Comparison of ENCODE assay signal across 10 mouse cellular contexts in the genomic region with DNA sequence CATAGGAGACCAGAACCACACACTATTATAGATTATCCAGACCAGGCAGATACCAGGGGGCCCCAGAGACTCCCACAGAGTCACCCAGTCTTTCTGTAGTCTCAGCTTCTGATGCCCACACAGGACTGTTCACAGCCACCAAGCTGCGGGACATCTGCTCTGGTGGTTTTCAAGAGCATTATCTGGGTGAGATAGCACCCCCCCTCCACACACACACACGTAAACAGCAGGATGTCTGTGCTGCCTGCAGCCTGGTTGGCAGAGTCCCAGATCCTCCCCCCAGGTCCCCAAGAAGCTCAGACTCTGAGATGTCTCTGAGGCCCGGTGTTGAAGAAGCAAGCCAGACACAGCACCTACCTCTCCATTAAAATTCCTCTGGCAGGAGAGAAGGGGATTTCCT. TPM values are rescaled to one million over a fixed set of nuclear protein-coding genes. Genes with fewer than 3 reads are reported as not detected.
DNase-seq lines count a peak whose midpoint lies in the region; ATAC-seq and TF ChIP-seq lines count a peak whose summit lies in the region.
"Had no signal": no experiment of that assay in that cellular context is flagged by ENCODE, and none has a peak within 500 bp of the region (broad histone marks: within the 10 kb centered on the region; RNA-seq: fewer than 3 reads in every experiment).

No protein-coding gene starts in this region.

- 0 out of 2 replicates have a peak, but pooled peaks have one; percentile 26 for ATAC-seq in forebrain, embryonic 14.5 days
- no peak for ATAC-seq in forebrain, embryonic 11.5 days (replicated peaks; ENCODE audit: low FRiP score)
- ATAC-seq in lung, postnatal 0 days = no peak
- ATAC-seq in heart, postnatal 0 days (ENCODE audit: insufficient read depth, low read depth) = peak; percentile 18; the same call in 1 of the 2 replicates

- no peak overlapping the region for H3K27ac ChIP-seq in forebrain, embryonic 14.5 days (ENCODE audit: low read depth, low read length)
- no peak overlapping the region for H3K27ac ChIP-seq in forebrain, embryonic 11.5 days (ENCODE audit: low read depth, low read length)
- peak overlapping the region; percentile 68 for H3K27ac ChIP-seq in lung, postnatal 0 days (ENCODE audit: low read length)
- H3K27ac ChIP-seq in heart, postnatal 0 days (ENCODE audit: low read depth) = peak overlapping the region; percentile 71
- H3K27ac ChIP-seq: liver, embryonic 15.5 days had no signal

- TF ChIP-seq EP300 in lung, postnatal 0 days (IDR thresholded peaks at IDR 0.05) = no peak
- TF ChIP-seq EP300 in heart, postnatal 0 days (IDR thresholded peaks at IDR 0.05; ENCODE audit: low read depth) = no peak

- H3K9ac ChIP-seq in forebrain, embryonic 14.5 days (ENCODE audit: low read length) = no peak overlapping the region
- no peak overlapping the region for H3K9ac ChIP-seq in forebrain, embryonic 11.5 days (ENCODE audit: low read length)
- H3K9ac ChIP-seq in lung, postnatal 0 days (replicated peaks; ENCODE audit: low read depth) = 0 out of 2 replicates have a peak overlapping the region, but pooled peaks have one; percentile 12
- no peak overlapping the region for H3K9ac ChIP-seq in heart, postnatal 0 days (replicated peaks; ENCODE audit: low read depth, low read length)
- H3K9ac ChIP-seq: liver, embryonic 15.5 days had no signal

- no peaks in the 10 kb centered on the region for H3K9me3 ChIP-seq in forebrain, embryonic 14.5 days (replicated peaks; ENCODE audit: control insufficient read depth, low read length)
- H3K9me3 ChIP-seq in forebrain, embryonic 11.5 days (ENCODE audit: control insufficient read depth, low read length) = no peaks in the 10 kb centered on the region
- no peaks in the 10 kb centered on the region for H3K9me3 ChIP-seq in lung, postnatal 0 days (ENCODE audit: low read length)
- H3K9me3 ChIP-seq in heart, postnatal 0 days (replicated peaks; ENCODE audit: control insufficient read depth, low read length) = no peaks in the 10 kb centered on the region
- H3K9me3 ChIP-seq: liver, embryonic 15.5 days had no signal

- H3K36me3 ChIP-seq in forebrain, embryonic 14.5 days (ENCODE audit: control insufficient read depth, insufficient read depth, low read length) = no peaks in the 10 kb centered on the region
- no peaks in the 10 kb centered on the region for H3K36me3 ChIP-seq in forebrain, embryonic 11.5 days (ENCODE audit: control insufficient read depth, insufficient read depth, low read length)
- H3K36me3 ChIP-seq in lung, postnatal 0 days (ENCODE audit: insufficient read depth, low read length) = no peaks in the 10 kb centered on the region
- H3K36me3 ChIP-seq in heart, postnatal 0 days (replicated peaks; ENCODE audit: control insufficient read depth, insufficient read depth, low read length) = no peaks in the 10 kb centered on the region
- no peaks in the 10 kb centered on the region for H3K36me3 ChIP-seq in splenic B cell, adult 2 months (ENCODE audit: control insufficient read depth, insufficient read depth, low read length, poor library complexity, severe bottlenecking)
- H3K36me3 ChIP-seq: liver, embryonic 15.5 days had no signal

- H3K4me3 ChIP-seq in forebrain, embryonic 14.5 days (ENCODE audit: low read depth, low read length) = no peak overlapping the region
- H3K4me3 ChIP-seq in forebrain, embryonic 11.5 days (ENCODE audit: low read depth, low read length) = no peak overlapping the region
- no peak overlapping the region for H3K4me3 ChIP-seq in lung, postnatal 0 days (ENCODE audit: low read depth, low read length)
- H3K4me3 ChIP-seq in heart, postnatal 0 days (ENCODE audit: low read depth, low read length) = no peak overlapping the region
- H3K4me3 ChIP-seq: erythroblast, embryonic 14.5 days; liver, embryonic 15.5 days had no signal

- no peak for DNase-seq in forebrain, embryonic 14.5 days (ENCODE audit: low spot score)
- DNase-seq in forebrain, embryonic 11.5 days (ENCODE audit: low spot score) = no peak
- DNase-seq in lung, postnatal 0 days (ENCODE audit: low spot score) = no peak
- no peak for DNase-seq in lung, postnatal 14 days
- DNase-seq in heart, postnatal 0 days (ENCODE audit: low spot score) = no peak
- peak; percentile 21 for DNase-seq in splenic B cell, adult 2 months (ENCODE audit: low read depth, low spot score)
- no peak for DNase-seq in kidney, adult 18-20 months
- DNase-seq in kidney, adult 8-10 months = no peak

- peaks cover 10% of the 10 kb centered on the region; the same call in 1 of the 2 replicates for H3K4me1 ChIP-seq in forebrain, embryonic 14.5 days (ENCODE audit: control insufficient read depth, insufficient read depth, low read length)
- H3K4me1 ChIP-seq in forebrain, embryonic 11.5 days (replicated peaks; ENCODE audit: control insufficient read depth, insufficient read depth, low read length) = no peaks in the 10 kb centered on the region
- peaks cover 14% of the 10 kb centered on the region for H3K4me1 ChIP-seq in lung, postnatal 0 days (ENCODE audit: insufficient read depth, low read depth, low read length)
- peaks cover 27% of the 10 kb centered on the region for H3K4me1 ChIP-seq in heart, postnatal 0 days (ENCODE audit: control insufficient read depth, insufficient read depth)

- H3K4me2 ChIP-seq in forebrain, embryonic 14.5 days (ENCODE audit: low read length) = no peak overlapping the region
- no peak overlapping the region for H3K4me2 ChIP-seq in forebrain, embryonic 11.5 days (ENCODE audit: low read depth, low read length, severe bottlenecking)
- no peak overlapping the region for H3K4me2 ChIP-seq in lung, postnatal 0 days (replicated peaks; ENCODE audit: low read depth, low read length)
- no peak overlapping the region for H3K4me2 ChIP-seq in heart, postnatal 0 days (ENCODE audit: low read depth, low read length)
- H3K4me2 ChIP-seq: liver, embryonic 15.5 days had no signal

- no peaks in the 10 kb centered on the region for H3K27me3 ChIP-seq in forebrain, embryonic 14.5 days (replicated peaks; ENCODE audit: control insufficient read depth, insufficient read depth, low read length)
- no peaks in the 10 kb centered on the region for H3K27me3 ChIP-seq in forebrain, embryonic 11.5 days (ENCODE audit: control insufficient read depth, insufficient read depth, low read length)
- H3K27me3 ChIP-seq in lung, postnatal 0 days (replicated peaks; ENCODE audit: insufficient read depth, low read length) = no peaks in the 10 kb centered on the region
- H3K27me3 ChIP-seq in heart, postnatal 0 days (ENCODE audit: control insufficient read depth, insufficient read depth, low read length) = no peaks in the 10 kb centered on the region
- H3K27me3 ChIP-seq in splenic B cell, adult 2 months (ENCODE audit: control insufficient read depth, insufficient read depth, low read length, poor library complexity, severe bottlenecking) = no peaks in the 10 kb centered on the region

- TF ChIP-seq CTCF in lung, postnatal 0 days (IDR thresholded peaks at IDR 0.05) = no peak
- no peak for TF ChIP-seq CTCF in heart, postnatal 0 days (IDR thresholded peaks at IDR 0.05; ENCODE audit: low read depth)

- WGBS in forebrain, embryonic 14.5 days = 45% methylated on average over 3 of the region's 3 CpGs
- 76% methylated on average over 3 of the region's 3 CpGs for WGBS in forebrain, embryonic 11.5 days
- 18% methylated on average over 3 of the region's 3 CpGs for WGBS in lung, postnatal 0 days
- 10% methylated on average over 3 of the region's 3 CpGs for WGBS in heart, postnatal 0 days

RNA-seq across cellular contexts. Expression of a gene that starts 2.3 kb away (rescaled TPM):
- 0.10 TPM in 1 of 2 replicates, not detected in the other for polyA plus RNA-seq in forebrain, embryonic 14.5 days (2014; fragmentation: Nextera tagmentation; extraction: Ambion mirVana)
- polyA plus RNA-seq in forebrain, embryonic 11.5 days (2014; fragmentation: Nextera tagmentation; extraction: Ambion mirVana) = not detected in 2 replicates
- 0.18 and 0.38 TPM in 2 replicates for polyA plus RNA-seq in lung, postnatal 0 days (2015; fragmentation: Nextera tagmentation; extraction: Ambion mirVana)
- not detected in 2 replicates for total RNA-seq in heart, postnatal 0 days (2014; rRNA removed; ENCODE audit: low replicate concordance)
- polyA plus RNA-seq in heart, postnatal 0 days (2015; fragmentation: Nextera tagmentation; extraction: Ambion mirVana) = 0.12 TPM in 2 replicates
- polyA plus RNA-seq: erythroblast, embryonic 14.5 days had no signal

RNA-seq across cellular contexts. Expression of a gene that starts 13.6 kb away (rescaled TPM):
- 2.5 and 3.7 TPM in 2 replicates for polyA plus RNA-seq in forebrain, embryonic 14.5 days (2014; fragmentation: Nextera tagmentation; extraction: Ambion mirVana)
- polyA plus RNA-seq in forebrain, embryonic 11.5 days (2014; fragmentation: Nextera tagmentation; extraction: Ambion mirVana) = 0.27 and 0.65 TPM in 2 replicates
- 550 and 782 TPM in 2 replicates for polyA plus RNA-seq in lung, postnatal 0 days (2015; fragmentation: Nextera tagmentation; extraction: Ambion mirVana)
- total RNA-seq in heart, postnatal 0 days (2014; rRNA removed; ENCODE audit: low replicate concordance) = 0.69 TPM in 1 of 2 replicates, not detected in the other
- polyA plus RNA-seq in heart, postnatal 0 days (2015; fragmentation: Nextera tagmentation; extraction: Ambion mirVana) = 0.59 and 0.95 TPM in 2 replicates
- polyA plus RNA-seq: erythroblast, embryonic 14.5 days had no signal

RNA-seq across cellular contexts. Expression of a gene that starts 39.7 kb away (rescaled TPM):
- polyA plus RNA-seq in forebrain, embryonic 14.5 days (2014; fragmentation: Nextera tagmentation; extraction: Ambion mirVana) = 5.4 and 7.1 TPM in 2 replicates
- 0.59 and 0.84 TPM in 2 replicates for polyA plus RNA-seq in forebrain, embryonic 11.5 days (2014; fragmentation: Nextera tagmentation; extraction: Ambion mirVana)
- polyA plus RNA-seq in lung, postnatal 0 days (2015; fragmentation: Nextera tagmentation; extraction: Ambion mirVana) = 4.8 and 4.9 TPM in 2 replicates
- 15.5 and 29.2 TPM in 2 replicates for total RNA-seq in heart, postnatal 0 days (2014; rRNA removed; ENCODE audit: low replicate concordance)
- polyA plus RNA-seq in heart, postnatal 0 days (2015; fragmentation: Nextera tagmentation; extraction: Ambion mirVana) = 11.7 and 12.9 TPM in 2 replicates
- polyA plus RNA-seq: erythroblast, embryonic 14.5 days had no signal

Comparison
In these comparisons a context has a peak if more than half of its experiments do, and no peak if none do; other contexts are left out.
1. ATAC-seq: peak in forebrain, embryonic 14.5 days (single experiment) and heart, postnatal 0 days (single experiment); none in forebrain, embryonic 11.5 days (single experiment) and lung, postnatal 0 days (single experiment).
2. H3K27ac ChIP-seq: peak in lung, postnatal 0 days (single experiment) and heart, postnatal 0 days (single experiment); none in forebrain, embryonic 14.5 days (single experiment) and forebrain, embryonic 11.5 days (single experiment).
3. RNA of a gene that starts 13.6 kb away (polyA plus RNA-seq): 550 to 782 TPM in lung, postnatal 0 days; 2.5 to 3.7 TPM in forebrain, embryonic 14.5 days, 0.59 to 0.95 TPM in heart, postnatal 0 days and 0.27 to 0.65 TPM in forebrain, embryonic 11.5 days; every median in the first group is over 100 times any median in the second.